Comparison of ENCODE assay signal across 8 mouse cellular contexts in genomic region chr7:3703879-3704441, GRCm38 (mm10). TPM values are rescaled to one million over a fixed set of nuclear protein-coding genes. Genes with fewer than 3 reads are reported as not detected.
DNase-seq lines count a peak whose midpoint lies in the region; ATAC-seq and TF ChIP-seq lines count a peak whose summit lies in the region.

Gene Rps9 (plus strand): TSS chr7:3703993.

- TF ChIP-seq POLR2A in testis, adult 2 months (IDR thresholded peaks at IDR 0.05; ENCODE audit: control insufficient read depth, low read depth, low read length), result peak; percentile 99

- 0 out of 2 replicates have a peak, but pooled peaks have one; percentile 62 for TF ChIP-seq EP300 in heart, postnatal 0 days (IDR thresholded peaks at IDR 0.05; ENCODE audit: low read depth)

- H3K27me3 ChIP-seq in E14TG2a.4 (ENCODE audit: insufficient read depth, low read length), result no peaks in the 10 kb centered on the region
- no peaks in the 10 kb centered on the region for H3K27me3 ChIP-seq in forebrain, embryonic 12.5 days
- no peaks in the 10 kb centered on the region for H3K27me3 ChIP-seq in heart, postnatal 0 days (ENCODE audit: control insufficient read depth, insufficient read depth, low read length)
- no peaks in the 10 kb centered on the region for H3K27me3 ChIP-seq in liver, embryonic 16.5 days (ENCODE audit: control insufficient read depth, insufficient read depth, low read depth, low read length)
- no peaks in the 10 kb centered on the region for H3K27me3 ChIP-seq in neural tube, embryonic 13.5 days
- no peaks in the 10 kb centered on the region for H3K27me3 ChIP-seq in testis, adult 2 months (ENCODE audit: control insufficient read depth, insufficient read depth, low read length)

- peak within 1 kb of the TSS; percentile 95 for H3K27ac ChIP-seq in forebrain, embryonic 12.5 days
- H3K27ac ChIP-seq in heart, postnatal 0 days (ENCODE audit: low read depth), result peak within 1 kb of the TSS; percentile 95
- peak within 1 kb of the TSS; percentile 93 for H3K27ac ChIP-seq in liver, embryonic 16.5 days (ENCODE audit: low read length)
- peak within 1 kb of the TSS; percentile 96 for H3K27ac ChIP-seq in neural tube, embryonic 13.5 days (replicated peaks)
- H3K27ac ChIP-seq in testis, adult 2 months (ENCODE audit: control insufficient read depth, insufficient read depth, low read depth, low read length), result peak within 1 kb of the TSS; percentile 86

- peaks cover 15% of the 10 kb centered on the region for H3K4me1 ChIP-seq in E14TG2a.4 (replicated peaks; ENCODE audit: low read depth, low read length)
- peaks cover 23% of the 10 kb centered on the region for H3K4me1 ChIP-seq in forebrain, embryonic 12.5 days
- H3K4me1 ChIP-seq in heart, postnatal 0 days (ENCODE audit: control insufficient read depth, insufficient read depth), result peaks cover 16% of the 10 kb centered on the region
- peaks cover 17% of the 10 kb centered on the region for H3K4me1 ChIP-seq in liver, embryonic 16.5 days (ENCODE audit: control insufficient read depth, low read depth, low read length)
- H3K4me1 ChIP-seq in neural tube, embryonic 13.5 days (replicated peaks), result peaks cover 30% of the 10 kb centered on the region
- no peaks in the 10 kb centered on the region for H3K4me1 ChIP-seq in testis, adult 2 months (ENCODE audit: control insufficient read depth, insufficient read depth, low read length)

- peak within 1 kb of the TSS; percentile 96 for H3K4me3 ChIP-seq in E14TG2a.4 (replicated peaks; ENCODE audit: low read length)
- peak within 1 kb of the TSS; percentile 88 for H3K4me3 ChIP-seq in forebrain, embryonic 12.5 days (replicated peaks)
- H3K4me3 ChIP-seq in heart, postnatal 0 days (ENCODE audit: low read depth, low read length), result peak within 1 kb of the TSS; percentile 66
- H3K4me3 ChIP-seq in liver, embryonic 16.5 days (ENCODE audit: low read depth, low read length), result peak within 1 kb of the TSS; percentile 86
- peak within 1 kb of the TSS; percentile 90 for H3K4me3 ChIP-seq in neural tube, embryonic 13.5 days
- H3K4me3 ChIP-seq in testis, adult 2 months (ENCODE audit: control insufficient read depth, low read depth, low read length), result peak within 1 kb of the TSS; percentile 81

- peak; percentile 97 for DNase-seq in c-Kit-positive CD71-positive TER-119-positive erythroid progenitor cells, embryonic 14.5 days (ENCODE audit: low spot score)
- DNase-seq in heart, postnatal 0 days (ENCODE audit: low spot score), result peak; percentile 97
- DNase-seq in kidney, postnatal 4 days, result peak; percentile 98

- H3K4me2 ChIP-seq in forebrain, embryonic 12.5 days, result peak within 1 kb of the TSS; percentile 93
- H3K4me2 ChIP-seq in heart, postnatal 0 days (ENCODE audit: low read depth, low read length), result peak within 1 kb of the TSS; percentile 89
- H3K4me2 ChIP-seq in liver, embryonic 16.5 days (ENCODE audit: low read depth, low read length), result peak within 1 kb of the TSS; percentile 87
- peak within 1 kb of the TSS; percentile 99 for H3K4me2 ChIP-seq in neural tube, embryonic 13.5 days

- no peak for TF ChIP-seq CTCF in E14TG2a.4 (conservative IDR thresholded peaks at IDR 0.05; ENCODE audit: low read length)
- TF ChIP-seq CTCF in heart, postnatal 0 days (IDR thresholded peaks at IDR 0.05; ENCODE audit: low read depth), result no peak; the same call in 1 of the 2 replicates
- TF ChIP-seq CTCF in testis, adult 2 months (IDR thresholded peaks at IDR 0.05; ENCODE audit: control insufficient read depth, insufficient read depth, insufficient replicate concordance, low read depth, low read length), result no peak

- peaks cover 65% of the 10 kb centered on the region for H3K36me3 ChIP-seq in E14TG2a.4 (ENCODE audit: insufficient read depth, low read length)
- H3K36me3 ChIP-seq in forebrain, embryonic 12.5 days (replicated peaks), result peaks cover 55% of the 10 kb centered on the region
- peaks cover 42% of the 10 kb centered on the region for H3K36me3 ChIP-seq in heart, postnatal 0 days (replicated peaks; ENCODE audit: control insufficient read depth, insufficient read depth, low read length)
- H3K36me3 ChIP-seq in liver, embryonic 16.5 days (ENCODE audit: control insufficient read depth, insufficient read depth), result peaks cover 27% of the 10 kb centered on the region
- H3K36me3 ChIP-seq in neural tube, embryonic 13.5 days, result peaks cover 53% of the 10 kb centered on the region
- no peaks in the 10 kb centered on the region; the same call in 1 of the 2 replicates for H3K36me3 ChIP-seq in testis, adult 2 months (ENCODE audit: control insufficient read depth, insufficient read depth, low read length)

- ATAC-seq in forebrain, embryonic 12.5 days (ENCODE audit: low FRiP score), result peak; percentile 97
- ATAC-seq in heart, postnatal 0 days (ENCODE audit: insufficient read depth, low read depth), result peak; percentile 96
- peak; percentile 95 for ATAC-seq in liver, embryonic 16.5 days (ENCODE audit: low read depth)
- peak; percentile 93 for ATAC-seq in neural tube, embryonic 13.5 days (ENCODE audit: low read depth)

- WGBS in forebrain, embryonic 12.5 days, result 1% methylated on average over 42 of the region's 42 CpGs
- 2% methylated on average over 42 of the region's 42 CpGs for WGBS in heart, postnatal 0 days
- WGBS in liver, embryonic 16.5 days (ENCODE audit: insufficient replicate concordance), result 1% methylated on average over 42 of the region's 42 CpGs
- WGBS in neural tube, embryonic 13.5 days, result under 1% methylated on average over 42 of the region's 42 CpGs

- H3K9ac ChIP-seq in forebrain, embryonic 12.5 days, result peak within 1 kb of the TSS; percentile 93
- peak within 1 kb of the TSS; percentile 71 for H3K9ac ChIP-seq in heart, postnatal 0 days (replicated peaks; ENCODE audit: low read depth, low read length)
- peak within 1 kb of the TSS; percentile 77 for H3K9ac ChIP-seq in liver, embryonic 16.5 days (ENCODE audit: low read depth, low read length)
- H3K9ac ChIP-seq in neural tube, embryonic 13.5 days, result peak within 1 kb of the TSS; percentile 93

- no peaks in the 10 kb centered on the region for H3K9me3 ChIP-seq in E14TG2a.4 (ENCODE audit: low read length)
- H3K9me3 ChIP-seq in forebrain, embryonic 12.5 days, result no peaks in the 10 kb centered on the region
- H3K9me3 ChIP-seq in heart, postnatal 0 days (replicated peaks; ENCODE audit: control insufficient read depth, low read length), result no peaks in the 10 kb centered on the region
- H3K9me3 ChIP-seq in liver, embryonic 16.5 days (replicated peaks; ENCODE audit: control insufficient read depth, low read length), result no peaks in the 10 kb centered on the region
- H3K9me3 ChIP-seq in neural tube, embryonic 13.5 days, result no peaks in the 10 kb centered on the region

RNA-seq across cellular contexts. Expression of gene Rps9, which starts in this region (rescaled TPM):
- 1,127 and 1,163 TPM in 2 replicates for polyA plus RNA-seq in forebrain, embryonic 12.5 days (2016; fragmentation: Nextera tagmentation; extraction: Ambion mirVana)
- 785 and 888 TPM in 2 replicates for total RNA-seq in heart, postnatal 0 days (2014; rRNA removed; ENCODE audit: low replicate concordance)
- polyA plus RNA-seq in heart, postnatal 0 days (2015; fragmentation: Nextera tagmentation; extraction: Ambion mirVana), result 816 and 864 TPM in 2 replicates
- 666 and 772 TPM in 2 replicates for polyA plus RNA-seq in liver, embryonic 16.5 days (2015; fragmentation: Nextera tagmentation; extraction: Ambion mirVana)
- polyA plus RNA-seq in neural tube, embryonic 13.5 days (2015; fragmentation: Nextera tagmentation; extraction: Ambion mirVana), result 986 and 989 TPM in 2 replicates
- 408 and 458 TPM in 2 replicates for polyA plus RNA-seq in testis, adult 2 months (2012; rRNA removed)

Comparison
In these comparisons a context has a peak if more than half of its experiments do, and no peak if none do; other contexts are left out.
1. Peak in every context shown above with its lines: DNase-seq, ATAC-seq, H3K4me3 ChIP-seq and H3K27ac ChIP-seq.